Mouse (Mus musculus) Muller cell, postnatal 12 days (primary cell): ENCODE data around the gene Ptch2.

Experiments used
- DNase-seq: peaks from one replicate; pipeline ENCODE4 v3.0.0-alpha.2; 2015; ENCODE audit errors: inconsistent ontology term

The Ptch2 gene

GRCm38 (mm10) chr4:117127991-117128686 is 32.3 kb downstream of the Ptch2 start:
- DNase-seq: no peak

GRCm38 (mm10) chr4:117130790-117131189 is 34.9 kb downstream of the Ptch2 start:
- DNase-seq: peak; percentile 60

GRCm38 (mm10) chr4:117131198-117131597 is 35.3 kb downstream of the Ptch2 start:
- peak; percentile 36 for DNase-seq

- DNase-seq: peak; percentile 76
Measured at GRCm38 (mm10) chr4:117131890-117132793, 36.3 kb downstream of the Ptch2 start.

GRCm38 (mm10) chr4:117132794-117133143 is 36.9 kb downstream of the Ptch2 start:
- DNase-seq: no peak

- peak; percentile 35 for DNase-seq
Measured at GRCm38 (mm10) chr4:117133366-117133796, 37.5 kb downstream of the Ptch2 start.

GRCm38 (mm10) chr4:117133817-117134600 is 38.1 kb downstream of the Ptch2 start, which contains the start of gene Plk3:
Gene Plk3 (minus strand): TSS chr4:117133963.
- peak; percentile 97 for DNase-seq

GRCm38 (mm10) chr4:117134601-117134995 is 38.7 kb downstream of the Ptch2 start:
- DNase-seq: no peak

GRCm38 (mm10) chr4:117136034-117136433 is 40.2 kb downstream of the Ptch2 start:
- DNase-seq: no peak

- no peak for DNase-seq
Measured at GRCm38 (mm10) chr4:117138295-117139216, 42.7 kb downstream of the Ptch2 start.

GRCm38 (mm10) chr4:117139217-117139612 is 43.3 kb downstream of the Ptch2 start:
- DNase-seq: no peak

- DNase-seq: no peak
Measured at GRCm38 (mm10) chr4:117140613-117141012, 44.7 kb downstream of the Ptch2 start.

GRCm38 (mm10) chr4:117143023-117143422 is 47.1 kb downstream of the Ptch2 start:
- no peak for DNase-seq

GRCm38 (mm10) chr4:117145248-117145647 is 49.4 kb downstream of the Ptch2 start:
- DNase-seq: no peak

- no peak for DNase-seq
Measured at GRCm38 (mm10) chr4:117146176-117146575, 50.3 kb downstream of the Ptch2 start.

- DNase-seq: no peak
Measured at GRCm38 (mm10) chr4:117148047-117148713, 52.3 kb downstream of the Ptch2 start.

- DNase-seq: no peak
Measured at GRCm38 (mm10) chr4:117148815-117149214, 52.9 kb downstream of the Ptch2 start.

- DNase-seq: no peak
Measured at GRCm38 (mm10) chr4:117149291-117150211, 53.7 kb downstream of the Ptch2 start.

- DNase-seq: no peak
Measured at GRCm38 (mm10) chr4:117150212-117150733, 54.4 kb downstream of the Ptch2 start.
